Mouse (Mus musculus) left cerebral cortex, adult 11 months (tissue): ENCODE data around the gene Mrpl46.

Source experiments
- DNase-seq: peaks from one replicate; pipeline ENCODE4 v3.0.0; 2022; ENCODE audit warnings: low spot score

Gene Mrpl46

GRCm38 (mm10) chr7:78767929-78768531 is 15.3 kb downstream of the Mrpl46 start:
- no peak for DNase-seq

- peak; percentile 83 for DNase-seq
These were observed 17.2 kb downstream of the Mrpl46 start for GRCm38 (mm10) chr7:78766019-78766683.

GRCm38 (mm10) chr7:78765215-78765631 is 18.1 kb downstream of the Mrpl46 start:
- DNase-seq = no peak

- DNase-seq = no peak
These were observed 19.5 kb downstream of the Mrpl46 start for GRCm38 (mm10) chr7:78763801-78764200.

- DNase-seq = no peak
These were observed 28.8 kb downstream of the Mrpl46 start for GRCm38 (mm10) chr7:78754458-78755000.

GRCm38 (mm10) chr7:78753752-78754457 is 29.4 kb downstream of the Mrpl46 start:
- no peak for DNase-seq

- DNase-seq = no peak
These were observed 30.4 kb downstream of the Mrpl46 start for GRCm38 (mm10) chr7:78752961-78753360.

GRCm38 (mm10) chr7:78743731-78744385 is 39.5 kb downstream of the Mrpl46 start:
- no peak for DNase-seq

- no peak for DNase-seq
These were observed 43.9 kb downstream of the Mrpl46 start for GRCm38 (mm10) chr7:78739351-78740000.

GRCm38 (mm10) chr7:78737614-78738210 is 45.6 kb downstream of the Mrpl46 start, which contains the start of gene Ntrk3:
Gene Ntrk3 (minus strand): TSS chr7:78738012.
- no peak for DNase-seq

GRCm38 (mm10) chr7:78737196-78737595 is 46.1 kb downstream of the Mrpl46 start:
- DNase-seq = no peak

GRCm38 (mm10) chr7:78731391-78731790 is 51.9 kb downstream of the Mrpl46 start:
- peak; percentile 43 for DNase-seq
